15 mouse cellular contexts compared by ENCODE assay signal in the genomic region with DNA sequence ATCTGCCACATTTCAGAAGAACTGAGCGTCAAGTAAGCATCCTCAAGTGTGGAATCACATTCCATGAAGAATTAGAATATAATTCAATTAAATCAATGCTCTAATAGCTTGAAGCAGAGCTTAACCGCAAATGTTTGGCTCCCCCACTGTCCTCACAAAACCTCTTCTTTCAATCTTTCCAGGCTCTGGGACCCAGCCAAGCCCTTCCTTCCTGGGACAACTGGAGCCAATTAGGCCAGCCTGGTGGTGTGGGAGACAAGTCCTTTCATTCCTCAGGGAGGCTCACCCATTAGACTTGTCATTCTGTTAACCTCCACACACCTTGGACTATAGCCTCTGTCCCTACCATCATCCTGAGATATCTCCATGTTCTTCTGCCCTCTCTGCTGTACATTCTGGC. TPM values are rescaled to one million over a fixed set of nuclear protein-coding genes. Genes with fewer than 3 reads are reported as not detected.
A peak's percentile ranks its signal among the peaks of the same experiment; 100 is the strongest.
DNase-seq lines count a peak whose midpoint lies in the region; ATAC-seq lines count a peak whose summit lies in the region.
"Had no signal": no experiment of that assay in that cellular context is flagged by ENCODE, and none has a peak within 500 bp of the region (broad histone marks: within the 10 kb centered on the region; RNA-seq: fewer than 3 reads in every experiment).

No protein-coding gene starts in this region.

- intact Hi-C loops in heart, postnatal 14 days (cut with DNase I), result no loop called here

- no peak overlapping the region for H3K4me3 ChIP-seq in forebrain, embryonic 16.5 days (replicated peaks; ENCODE audit: low read length)
- H3K4me3 ChIP-seq: embryonic facial prominence, embryonic 12.5 days; forebrain, embryonic 15.5 days; heart, embryonic 15.5 days; intestine, embryonic 15.5 days had no signal

- no peak overlapping the region for H3K27ac ChIP-seq in forebrain, embryonic 16.5 days (ENCODE audit: low read length)
- H3K27ac ChIP-seq: embryonic facial prominence, embryonic 12.5 days; forebrain, embryonic 15.5 days; heart, embryonic 15.5 days; intestine, embryonic 15.5 days had no signal

- WGBS in forebrain, embryonic 16.5 days, result 55% methylated on average over 2 of the region's 2 CpGs

- H3K9ac ChIP-seq in forebrain, embryonic 16.5 days (replicated peaks; ENCODE audit: low read depth, low read length), result no peak overlapping the region
- H3K9ac ChIP-seq: embryonic facial prominence, embryonic 12.5 days; forebrain, embryonic 15.5 days; heart, embryonic 15.5 days; intestine, embryonic 15.5 days had no signal

- no peaks in the 10 kb centered on the region for H3K36me3 ChIP-seq in forebrain, embryonic 16.5 days (ENCODE audit: control insufficient read depth, insufficient read depth)
- H3K36me3 ChIP-seq: embryonic facial prominence, embryonic 12.5 days; forebrain, embryonic 15.5 days; heart, embryonic 15.5 days; intestine, embryonic 15.5 days had no signal

- DNase-seq in cerebellum, postnatal 14 days, result peak; percentile 24 to 63
- no peak for DNase-seq in cerebellum, adult 9-10 months
- peak; percentile 32 for DNase-seq in retina, postnatal 1 day
- no peak for DNase-seq in retina, embryonic 14.5 days (ENCODE audit: low spot score)
- DNase-seq in heart, postnatal 14 days, result peak; percentile 63 to 80
- peak; percentile 59 for DNase-seq in testis, postnatal 10 days (ENCODE audit: low spot score)
- DNase-seq in layer of hippocampus, adult 11-12 months (ENCODE audit: low spot score), result no peak
- DNase-seq: adrenal gland, adult 8-10 months had no signal

- no peaks in the 10 kb centered on the region for H3K9me3 ChIP-seq in forebrain, embryonic 16.5 days (ENCODE audit: control insufficient read depth, low read length)
- H3K9me3 ChIP-seq: embryonic facial prominence, embryonic 12.5 days; forebrain, embryonic 15.5 days; heart, embryonic 15.5 days; intestine, embryonic 15.5 days had no signal

- H3K4me1 ChIP-seq in forebrain, embryonic 16.5 days (replicated peaks; ENCODE audit: control insufficient read depth, insufficient read depth, low read length), result no peaks in the 10 kb centered on the region
- H3K4me1 ChIP-seq: embryonic facial prominence, embryonic 12.5 days; forebrain, embryonic 15.5 days had no signal

- no peaks in the 10 kb centered on the region for H3K27me3 ChIP-seq in forebrain, embryonic 16.5 days (replicated peaks; ENCODE audit: control insufficient read depth, insufficient read depth, low read length)
- H3K27me3 ChIP-seq: embryonic facial prominence, embryonic 12.5 days; forebrain, embryonic 15.5 days; heart, embryonic 15.5 days; intestine, embryonic 15.5 days had no signal

- no peak for ATAC-seq in forebrain, embryonic 16.5 days
- ATAC-seq: forebrain, embryonic 15.5 days; intestine, embryonic 15.5 days had no signal

- no peak overlapping the region for H3K4me2 ChIP-seq in forebrain, embryonic 16.5 days (ENCODE audit: low read length)
- H3K4me2 ChIP-seq: embryonic facial prominence, embryonic 12.5 days; forebrain, embryonic 15.5 days; heart, embryonic 15.5 days; intestine, embryonic 15.5 days; liver, embryonic 11.5 days had no signal

RNA-seq across cellular contexts. Expression of a gene that starts 6.9 kb away (rescaled TPM):
- total RNA-seq in heart, postnatal 14 days (2021), result 100 to 1,000 TPM in 1 of 2 experiments, 10 to 100 TPM in 1; 97.4 to 101 TPM
- 83.3 and 101 TPM in 2 replicates for polyA plus RNA-seq in forebrain, embryonic 16.5 days (2015; fragmentation: Nextera tagmentation; extraction: Ambion mirVana)

RNA-seq across cellular contexts. Expression of a gene that starts 32.6 kb away (rescaled TPM):
- 1 to 10 TPM; 2.1 to 3.0 TPM for total RNA-seq in heart, postnatal 14 days (2021)
- 63.1 and 94.4 TPM in 2 replicates for polyA plus RNA-seq in forebrain, embryonic 16.5 days (2015; fragmentation: Nextera tagmentation; extraction: Ambion mirVana)
- total RNA-seq: megakaryocyte-erythroid progenitor cell, adult 5-6 weeks had no signal
- polyA plus RNA-seq: liver, embryonic 11.5 days had no signal

Comparison
In these comparisons a context has a peak if more than half of its experiments do, and no peak if none do; other contexts are left out.
1. DNase-seq: peak in cerebellum, postnatal 14 days (2 of 2), retina, postnatal 1 day (single experiment), heart, postnatal 14 days (2 of 2) and testis, postnatal 10 days (single experiment); none in cerebellum, adult 9-10 months (single experiment), retina, embryonic 14.5 days (single experiment) and layer of hippocampus, adult 11-12 months (single experiment).